Mouse (Mus musculus): ENCODE measurements around the gene Sdk1.

DNA sequence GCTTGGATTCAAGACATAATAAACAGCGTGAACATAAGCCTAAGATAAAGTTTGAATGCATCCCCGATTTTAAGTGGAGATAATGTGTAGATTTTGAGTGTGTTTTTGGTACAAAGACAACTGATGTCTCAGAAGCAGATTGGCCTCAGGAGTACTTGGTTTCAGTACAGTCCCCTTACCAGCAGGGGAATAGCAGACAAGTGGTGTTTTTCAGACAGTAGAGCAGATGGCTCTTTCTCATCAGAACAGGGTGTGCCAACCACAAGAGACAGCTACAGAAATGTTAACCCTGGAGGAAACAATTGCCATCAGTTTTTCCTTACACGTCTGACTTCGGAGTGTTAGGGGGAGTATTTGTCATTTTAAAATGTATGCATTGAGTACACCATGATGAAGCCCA is 83.6 kb downstream of the Sdk1 start:
- no peak for TF ChIP-seq POLR2A (IDR thresholded peaks at IDR 0.05; ENCODE audit: borderline replicate concordance, low read depth, low read length)
- no peak for TF ChIP-seq CTCF (IDR thresholded peaks at IDR 0.05; ENCODE audit: low read depth, low read length)

Measured in bone marrow macrophage, adult 2 months (primary cell).